Mouse (Mus musculus): ENCODE data around the gene Ercc1. TPM values are rescaled to one million over a fixed set of nuclear protein-coding genes. Genes with fewer than 3 reads are reported as not detected.

Gene Ercc1
- polyA plus RNA-seq, 1 experiment from 2014 or later: 86.1 TPM

DNA sequence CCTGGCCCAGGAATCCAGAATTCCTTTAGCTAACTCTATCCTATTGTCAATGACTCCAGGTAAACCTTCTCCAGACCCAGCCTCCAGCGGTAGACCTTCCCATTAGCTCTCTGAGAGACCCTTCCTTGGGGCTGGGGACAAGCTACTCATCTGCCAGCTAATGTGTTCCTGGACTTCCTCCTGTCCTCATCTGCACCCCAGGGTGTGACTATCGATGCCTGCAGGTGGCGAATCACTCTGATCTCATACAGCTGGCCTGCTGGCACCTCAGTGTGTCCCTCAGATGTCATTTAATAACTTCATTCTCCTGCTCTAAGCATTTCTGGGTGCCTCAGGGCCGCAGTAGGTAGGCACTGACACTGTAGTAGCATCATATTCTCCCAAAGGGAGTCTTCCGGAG lies 16.8 kb upstream of the Ercc1 start:
- no peak for DNase-seq (ENCODE audit: low spot score)
- Histone ChIP-seq H3K27me3 (ENCODE audit: control insufficient read depth, insufficient read depth, low read length) (no peaks in the 10 kb centered on the region), H3K4me2 (replicated peaks) (peak overlapping the region; percentile 67), H3K4me1 (replicated peaks; ENCODE audit: control insufficient read depth, insufficient read depth, low read length) (peaks cover 11% of the 10 kb centered on the region), H3K9ac (0 out of 2 replicates have a peak overlapping the region, but pooled peaks have one; percentile 48), H3K27ac (no peak overlapping the region), H3K4me3 (replicated peaks; ENCODE audit: low read length) (peak overlapping the region; percentile 32; the same call in 1 of the 2 replicates), H3K36me3 (replicated peaks; ENCODE audit: control insufficient read depth, insufficient read depth) (no peaks in the 10 kb centered on the region), H3K9me3 (ENCODE audit: control insufficient read depth, low read length) (no peaks in the 10 kb centered on the region)
- WGBS: 84% methylated on average over 5 of the region's 5 CpGs
- no peak for ATAC-seq (ENCODE audit: low FRiP score)

DNA sequence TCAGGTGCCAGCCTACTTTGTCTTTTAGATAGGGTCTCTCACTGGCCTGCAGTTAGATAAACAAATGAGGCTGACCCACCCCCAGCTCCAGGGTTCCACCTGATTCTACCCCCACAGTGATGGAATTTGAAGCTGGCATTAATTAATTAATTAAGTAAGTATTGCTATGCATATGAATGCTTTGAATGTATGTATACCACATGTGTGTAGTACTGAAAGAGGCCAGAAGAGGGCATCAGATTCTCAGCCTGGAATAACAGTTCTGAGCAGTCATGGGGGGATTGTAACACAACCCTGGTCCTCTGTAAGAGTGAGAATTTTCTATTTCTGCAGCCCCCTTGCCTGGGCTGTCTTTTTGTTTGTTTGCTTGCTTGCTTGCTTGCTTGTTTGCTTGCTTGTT lies 16.2 kb upstream of the Ercc1 start:
- ATAC-seq (ENCODE audit: low FRiP score): no peak
- Histone ChIP-seq H3K9ac (no peak overlapping the region), H3K4me1 (replicated peaks; ENCODE audit: control insufficient read depth, insufficient read depth, low read length) (peaks cover 11% of the 10 kb centered on the region), H3K4me3 (replicated peaks; ENCODE audit: low read length) (no peak overlapping the region), H3K9me3 (ENCODE audit: control insufficient read depth, low read length) (no peaks in the 10 kb centered on the region), H3K4me2 (replicated peaks) (no peak overlapping the region), H3K27ac (no peak overlapping the region), H3K36me3 (replicated peaks; ENCODE audit: control insufficient read depth, insufficient read depth) (no peaks in the 10 kb centered on the region), H3K27me3 (ENCODE audit: control insufficient read depth, insufficient read depth, low read length) (no peaks in the 10 kb centered on the region)
- no peak for DNase-seq (ENCODE audit: low spot score)

DNA sequence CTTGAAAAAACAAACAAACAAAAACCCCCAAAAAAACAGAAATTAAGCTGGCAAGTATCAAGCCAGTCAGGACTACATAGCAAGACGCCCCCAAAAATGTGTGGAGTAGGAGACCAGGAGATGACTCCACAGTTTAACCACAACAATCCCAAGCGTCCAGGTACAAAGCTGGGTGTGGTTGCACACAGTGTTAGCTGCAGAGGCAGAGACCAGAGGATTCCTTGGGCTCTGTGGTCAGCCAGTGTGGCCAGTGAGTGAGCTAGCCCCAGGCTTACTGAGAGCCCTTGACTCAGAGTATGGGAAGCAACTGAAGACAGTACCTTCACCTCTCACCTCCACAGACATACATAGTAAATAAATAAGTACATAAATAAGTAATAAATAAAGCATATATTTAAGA lies 12.7 kb upstream of the Ercc1 start:
- WGBS: 81% methylated on average over 2 of the region's 2 CpGs
- Histone ChIP-seq H3K27me3 (ENCODE audit: control insufficient read depth, insufficient read depth, low read length) (no peaks in the 10 kb centered on the region), H3K4me3 (replicated peaks; ENCODE audit: low read length) (no peak overlapping the region), H3K9ac (no peak overlapping the region), H3K27ac (no peak overlapping the region), H3K4me2 (replicated peaks) (peak overlapping the region; percentile 96; the same call in 1 of the 2 replicates), H3K9me3 (ENCODE audit: control insufficient read depth, low read length) (no peaks in the 10 kb centered on the region), H3K36me3 (replicated peaks; ENCODE audit: control insufficient read depth, insufficient read depth) (no peaks in the 10 kb centered on the region), H3K4me1 (replicated peaks; ENCODE audit: control insufficient read depth, insufficient read depth, low read length) (peaks cover 11% of the 10 kb centered on the region)
- peak; percentile 24 for DNase-seq (ENCODE audit: low spot score)
- no peak for ATAC-seq (ENCODE audit: low FRiP score)

DNA sequence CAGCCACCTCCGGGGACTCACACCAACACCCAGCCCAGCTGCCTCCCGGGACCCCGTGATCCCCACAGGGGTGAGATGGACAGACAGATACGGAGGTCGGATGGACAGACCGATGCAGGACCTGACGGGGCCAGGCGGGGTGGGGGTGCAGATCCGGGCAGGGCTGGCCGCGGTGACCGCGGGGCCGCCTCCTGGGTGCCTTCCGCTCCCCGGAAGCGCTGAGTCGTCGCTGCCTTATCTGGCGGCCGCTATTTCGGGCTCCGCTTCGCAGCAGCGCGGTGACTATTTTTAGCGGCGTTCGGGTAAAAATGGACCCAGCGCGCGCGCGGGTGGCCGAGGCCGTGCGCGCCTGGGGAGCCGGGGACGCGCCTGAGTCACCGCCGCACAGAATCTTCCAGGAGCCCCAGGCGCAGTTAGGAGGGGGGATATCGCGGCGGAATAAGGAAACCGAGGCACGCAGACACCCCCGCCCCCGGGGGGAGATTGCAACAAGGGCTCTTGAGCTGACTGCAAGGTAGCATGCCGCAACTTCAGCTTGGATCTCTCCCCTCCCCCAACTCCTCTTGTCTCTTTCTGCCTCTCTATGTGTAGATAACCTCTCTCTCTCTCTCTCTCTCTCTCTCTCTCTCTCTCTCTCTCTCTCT lies 11.7 kb upstream of the Ercc1 start:
- Histone ChIP-seq H3K27ac (peak overlapping the region; percentile 84), H3K4me3 (replicated peaks; ENCODE audit: low read length) (peak overlapping the region; percentile 78), H3K27me3 (ENCODE audit: control insufficient read depth, insufficient read depth, low read length) (no peaks in the 10 kb centered on the region), H3K9ac (peak overlapping the region; percentile 97), H3K4me1 (replicated peaks; ENCODE audit: control insufficient read depth, insufficient read depth, low read length) (peaks cover 2% of the 10 kb centered on the region; the same call in 1 of the 2 replicates), H3K9me3 (ENCODE audit: control insufficient read depth, low read length) (no peaks in the 10 kb centered on the region), H3K4me2 (replicated peaks) (peak overlapping the region; percentile 96), H3K36me3 (replicated peaks; ENCODE audit: control insufficient read depth, insufficient read depth) (no peaks in the 10 kb centered on the region)
- ATAC-seq (ENCODE audit: low FRiP score) (peak; percentile 60), DNase-seq (ENCODE audit: low spot score) (peak; percentile 77)
- 1% methylated on average over 52 of the region's 52 CpGs for WGBS

DNA sequence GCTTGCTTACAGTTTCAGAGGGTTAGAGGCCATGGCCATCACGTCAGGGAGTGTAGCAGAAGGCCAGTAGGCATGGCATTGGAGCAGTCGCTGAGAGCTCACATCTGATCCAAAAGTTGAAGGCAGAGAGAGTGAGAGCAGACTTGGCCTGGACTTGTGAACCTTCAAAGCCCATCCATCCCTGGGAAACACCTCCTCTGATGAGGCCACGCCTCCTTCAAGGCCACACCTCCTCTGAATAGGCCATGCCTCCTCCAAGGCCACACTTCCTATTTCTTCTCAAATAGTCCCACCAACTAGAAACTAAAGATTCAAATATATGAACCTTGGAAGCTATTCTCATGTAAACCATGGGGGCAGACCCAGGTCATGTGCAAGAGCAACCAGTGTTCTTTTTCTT lies 9.0 kb upstream of the Ercc1 start:
- DNase-seq (ENCODE audit: low spot score): no peak
- H3K4me1 ChIP-seq (replicated peaks; ENCODE audit: control insufficient read depth, insufficient read depth, low read length): peaks cover 2% of the 10 kb centered on the region; the same call in 1 of the 2 replicates
- H3K4me2 ChIP-seq (replicated peaks): no peak overlapping the region
- H3K9me3 ChIP-seq (ENCODE audit: control insufficient read depth, low read length): no peaks in the 10 kb centered on the region
- H3K9ac ChIP-seq: no peak overlapping the region
- no peak for ATAC-seq (ENCODE audit: low FRiP score)
- H3K36me3 ChIP-seq (replicated peaks; ENCODE audit: control insufficient read depth, insufficient read depth): no peaks in the 10 kb centered on the region
- no peaks in the 10 kb centered on the region for H3K27me3 ChIP-seq (ENCODE audit: control insufficient read depth, insufficient read depth, low read length)
- no peak overlapping the region for H3K4me3 ChIP-seq (replicated peaks; ENCODE audit: low read length)
- H3K27ac ChIP-seq: no peak overlapping the region
- WGBS: 45% methylated on average over 3 of the region's 3 CpGs

DNA sequence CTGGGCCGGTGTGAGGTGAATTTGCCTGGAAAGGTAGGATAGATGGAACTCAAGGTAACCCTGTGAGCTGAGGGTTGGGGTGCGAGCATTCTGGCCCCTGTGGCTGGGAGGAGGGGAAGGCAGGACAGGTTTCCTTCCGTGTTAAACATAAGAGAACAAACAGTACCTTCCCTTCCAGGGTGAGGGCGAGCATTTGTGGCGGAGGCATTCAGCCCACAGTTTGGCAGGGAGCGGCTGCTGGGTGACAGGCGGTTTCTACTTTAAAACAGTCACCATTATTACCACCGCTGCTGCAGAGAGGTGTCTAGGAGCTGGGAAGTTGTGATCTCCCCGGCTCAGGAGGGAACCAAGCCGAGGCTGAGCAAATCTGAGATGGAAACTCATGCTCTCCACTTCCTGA lies 7.5 kb upstream of the Ercc1 start:
- Histone ChIP-seq H3K4me3 (replicated peaks; ENCODE audit: low read length) (no peak overlapping the region), H3K9ac (no peak overlapping the region), H3K36me3 (replicated peaks; ENCODE audit: control insufficient read depth, insufficient read depth) (no peaks in the 10 kb centered on the region), H3K4me1 (replicated peaks; ENCODE audit: control insufficient read depth, insufficient read depth, low read length) (peaks cover 8% of the 10 kb centered on the region), H3K9me3 (ENCODE audit: control insufficient read depth, low read length) (no peaks in the 10 kb centered on the region), H3K4me2 (replicated peaks) (no peak overlapping the region), H3K27ac (no peak overlapping the region), H3K27me3 (ENCODE audit: control insufficient read depth, insufficient read depth, low read length) (peaks cover 13% of the 10 kb centered on the region)
- DNase-seq (ENCODE audit: low spot score) (no peak), ATAC-seq (ENCODE audit: low FRiP score) (no peak)
- WGBS: 69% methylated on average over 10 of the region's 10 CpGs

DNA sequence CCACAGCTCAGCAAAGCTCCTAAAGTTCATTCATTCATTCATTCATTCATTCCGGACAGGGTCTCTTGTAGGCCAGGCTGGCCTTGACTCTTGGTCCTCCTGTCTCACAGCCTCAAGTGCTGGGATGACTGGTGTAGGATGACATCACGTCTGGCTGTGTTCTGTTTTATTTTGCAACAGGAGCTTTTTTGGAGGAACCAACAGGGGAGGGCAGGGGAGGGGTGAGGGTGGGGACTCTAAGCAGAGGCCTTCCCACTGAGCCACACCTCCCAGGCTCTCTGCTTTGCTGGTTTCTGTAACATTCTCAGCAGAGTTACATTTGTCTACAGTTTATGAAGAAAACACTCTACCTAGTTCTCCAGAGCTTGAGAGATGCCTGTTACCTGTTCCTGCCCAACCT lies 6.5 kb upstream of the Ercc1 start:
- Histone ChIP-seq H3K27ac (no peak overlapping the region), H3K27me3 (ENCODE audit: control insufficient read depth, insufficient read depth, low read length) (peaks cover 15% of the 10 kb centered on the region), H3K4me2 (replicated peaks) (no peak overlapping the region), H3K9me3 (ENCODE audit: control insufficient read depth, low read length) (no peaks in the 10 kb centered on the region), H3K4me3 (replicated peaks; ENCODE audit: low read length) (no peak overlapping the region), H3K36me3 (replicated peaks; ENCODE audit: control insufficient read depth, insufficient read depth) (no peaks in the 10 kb centered on the region), H3K9ac (no peak overlapping the region), H3K4me1 (replicated peaks; ENCODE audit: control insufficient read depth, insufficient read depth, low read length) (peaks cover 13% of the 10 kb centered on the region)
- ATAC-seq (ENCODE audit: low FRiP score) (no peak), DNase-seq (ENCODE audit: low spot score) (no peak)
- 59% methylated on average over 2 of the region's 2 CpGs for WGBS

DNA sequence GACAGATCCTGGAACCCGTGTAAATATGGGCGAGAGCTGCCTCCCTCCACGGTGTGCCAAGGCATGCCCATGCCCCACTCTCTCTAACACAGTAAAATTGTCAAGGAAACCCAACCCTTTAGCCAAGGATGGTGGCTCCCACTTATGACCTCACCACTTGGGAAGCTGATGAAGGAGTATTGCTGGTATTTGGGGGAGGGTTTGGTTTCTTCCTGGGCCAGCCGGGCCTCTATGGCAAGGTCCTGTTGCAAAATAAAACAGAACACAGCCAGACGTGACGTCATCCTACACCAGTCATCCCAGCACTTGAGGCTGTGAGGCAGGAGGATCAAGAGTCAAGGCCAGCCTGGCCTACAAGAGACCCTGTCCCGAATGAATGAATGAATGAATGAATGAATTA lies 6.0 kb upstream of the Ercc1 start:
- peaks cover 13% of the 10 kb centered on the region for H3K4me1 ChIP-seq (replicated peaks; ENCODE audit: control insufficient read depth, insufficient read depth, low read length)
- no peak overlapping the region for H3K9ac ChIP-seq
- H3K4me2 ChIP-seq (replicated peaks): no peak overlapping the region
- H3K4me3 ChIP-seq (replicated peaks; ENCODE audit: low read length): no peak overlapping the region
- H3K27ac ChIP-seq: no peak overlapping the region
- 83% methylated on average over 7 of the region's 7 CpGs for WGBS
- DNase-seq (ENCODE audit: low spot score) (no peak), ATAC-seq (ENCODE audit: low FRiP score) (no peak)
- no peaks in the 10 kb centered on the region for H3K36me3 ChIP-seq (replicated peaks; ENCODE audit: control insufficient read depth, insufficient read depth)
- no peaks in the 10 kb centered on the region for H3K9me3 ChIP-seq (ENCODE audit: control insufficient read depth, low read length)
- H3K27me3 ChIP-seq (ENCODE audit: control insufficient read depth, insufficient read depth, low read length): peaks cover 15% of the 10 kb centered on the region

DNA sequence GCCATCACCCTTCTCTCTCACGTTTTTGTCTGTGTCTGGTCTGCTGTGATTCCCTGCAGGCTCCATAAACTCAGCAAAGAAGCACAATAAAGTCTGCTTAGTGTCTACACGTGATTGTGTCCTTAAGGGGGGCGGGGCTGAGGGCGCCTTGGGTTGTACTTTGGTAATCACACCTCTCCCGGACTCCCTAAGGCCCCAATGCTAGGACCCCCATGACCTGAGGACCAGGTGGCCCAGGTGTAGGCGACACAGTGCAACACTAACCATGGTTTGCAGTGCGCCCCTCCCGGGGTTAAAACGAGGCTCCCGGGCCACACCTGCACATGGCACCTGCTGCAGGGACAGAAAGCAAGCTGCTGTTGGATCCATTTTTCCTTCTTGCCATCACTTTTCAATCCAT lies 3.3 kb upstream of the Ercc1 start:
- H3K4me1 ChIP-seq (replicated peaks; ENCODE audit: control insufficient read depth, insufficient read depth, low read length): peaks cover 27% of the 10 kb centered on the region
- no peak overlapping the region for H3K9ac ChIP-seq
- peaks cover 15% of the 10 kb centered on the region for H3K27me3 ChIP-seq (ENCODE audit: control insufficient read depth, insufficient read depth, low read length)
- no peaks in the 10 kb centered on the region for H3K36me3 ChIP-seq (replicated peaks; ENCODE audit: control insufficient read depth, insufficient read depth)
- H3K4me2 ChIP-seq (replicated peaks): peak overlapping the region; percentile 92
- H3K27ac ChIP-seq: no peak overlapping the region
- DNase-seq (ENCODE audit: low spot score) (no peak), ATAC-seq (ENCODE audit: low FRiP score) (no peak)
- 22% methylated on average over 10 of the region's 10 CpGs for WGBS
- H3K9me3 ChIP-seq (ENCODE audit: control insufficient read depth, low read length): no peaks in the 10 kb centered on the region
- no peak overlapping the region for H3K4me3 ChIP-seq (replicated peaks; ENCODE audit: low read length)

Measured in hindbrain, embryonic 14.5 days (tissue).